Comparison of ENCODE assay signal across 9 mouse cellular contexts in genomic region chr4:141853437-141853836, GRCm38 (mm10). TPM values are rescaled to one million over a fixed set of nuclear protein-coding genes. Genes with fewer than 3 reads are reported as not detected.
DNase-seq lines count a peak whose midpoint lies in the region.
"Had no signal": no experiment of that assay in that cellular context is flagged by ENCODE, and none has a peak within 500 bp of the region (broad histone marks: within the 10 kb centered on the region; RNA-seq: fewer than 3 reads in every experiment).

No protein-coding gene starts in this region.

- H3K27ac ChIP-seq in limb, embryonic 10.5 days: no peak overlapping the region
- H3K27ac ChIP-seq: limb, embryonic 12.5 days had no signal

- no peaks in the 10 kb centered on the region for H3K4me1 ChIP-seq in limb, embryonic 10.5 days
- H3K4me1 ChIP-seq: limb, embryonic 12.5 days had no signal

- peak; percentile 68 to 69 for DNase-seq in adrenal gland, adult 18-20 months (ENCODE audit: low spot score in 2 of 2)
- DNase-seq in adrenal gland, adult 2 months: no peak
- peak; percentile 60 for DNase-seq in kidney, adult 18-20 months
- no peak for DNase-seq in kidney, adult 9 months
- DNase-seq in 3T3-L1 (ENCODE audit: low read depth, low spot score): peak; percentile 36
- DNase-seq in c-Kit-positive CD71-positive TER-119-positive erythroid progenitor cells, embryonic 14.5 days (ENCODE audit: low spot score): peak; percentile 45
- peak; percentile 74 for DNase-seq in limb, embryonic 10.5 days (ENCODE audit: low spot score)
- DNase-seq in splenic B cell, adult 2 months (ENCODE audit: low read depth, low spot score): peak; percentile 81

- no peaks in the 10 kb centered on the region for H3K9me3 ChIP-seq in limb, embryonic 10.5 days (replicated peaks)
- H3K9me3 ChIP-seq: limb, embryonic 12.5 days had no signal

- H3K27me3 ChIP-seq in limb, embryonic 10.5 days (ENCODE audit: low read depth, poor library complexity, severe bottlenecking): no peaks in the 10 kb centered on the region
- H3K27me3 ChIP-seq in splenic B cell, adult 2 months (ENCODE audit: control insufficient read depth, insufficient read depth, low read length, poor library complexity, severe bottlenecking): no peaks in the 10 kb centered on the region
- H3K27me3 ChIP-seq: limb, embryonic 12.5 days had no signal

- WGBS in limb, embryonic 10.5 days: 84% methylated on average over 9 of the region's 9 CpGs

- H3K4me3 ChIP-seq in limb, embryonic 10.5 days: no peak overlapping the region
- H3K4me3 ChIP-seq: limb, embryonic 12.5 days had no signal

- H3K36me3 ChIP-seq in limb, embryonic 10.5 days: no peaks in the 10 kb centered on the region
- no peaks in the 10 kb centered on the region for H3K36me3 ChIP-seq in splenic B cell, adult 2 months (ENCODE audit: control insufficient read depth, insufficient read depth, low read length, poor library complexity, severe bottlenecking)
- H3K36me3 ChIP-seq: limb, embryonic 12.5 days had no signal

RNA-seq across cellular contexts. Expression of gene Ctrc, which starts 7.3 kb away (rescaled TPM):
- total RNA-seq in adrenal gland, adult 18-20 months (2021): not detected
- total RNA-seq in adrenal gland, adult 2 months (2021): not detected
- not detected in 2 replicates for polyA plus RNA-seq in adrenal gland, adult 2 months (2012; rRNA removed)
- polyA plus RNA-seq in limb, embryonic 10.5 days (2016; fragmentation: Nextera tagmentation; extraction: Ambion mirVana): not detected in 2 replicates
- polyA plus RNA-seq: limb, embryonic 12.5 days had no signal

RNA-seq across cellular contexts. Expression of gene Efhd2, which starts 21.3 kb away (rescaled TPM):
- 10 to 100 TPM; 26.3 to 28.4 TPM for total RNA-seq in adrenal gland, adult 18-20 months (2021)
- total RNA-seq in adrenal gland, adult 2 months (2021): 10 to 100 TPM; 26.9 to 30.7 TPM
- polyA plus RNA-seq in adrenal gland, adult 2 months (2012; rRNA removed): 61.4 and 62.8 TPM in 2 replicates
- 33.7 and 35.1 TPM in 2 replicates for polyA plus RNA-seq in limb, embryonic 10.5 days (2016; fragmentation: Nextera tagmentation; extraction: Ambion mirVana)

RNA-seq across cellular contexts. Expression of gene Cela2a, which starts 27.5 kb away (rescaled TPM):
- not detected for total RNA-seq in adrenal gland, adult 18-20 months (2021)
- total RNA-seq in adrenal gland, adult 2 months (2021): not detected
- 0.25 and 0.59 TPM in 2 replicates for polyA plus RNA-seq in adrenal gland, adult 2 months (2012; rRNA removed)
- not detected in 2 replicates for polyA plus RNA-seq in limb, embryonic 10.5 days (2016; fragmentation: Nextera tagmentation; extraction: Ambion mirVana)
- polyA plus RNA-seq: limb, embryonic 12.5 days had no signal

Comparison
In these comparisons a context has a peak if more than half of its experiments do, and no peak if none do; other contexts are left out.
1. DNase-seq: peak in adrenal gland, adult 18-20 months (2 of 2), kidney, adult 18-20 months (single experiment), 3T3-L1 (single experiment), c-Kit-positive CD71-positive TER-119-positive erythroid progenitor cells, embryonic 14.5 days (single experiment), limb, embryonic 10.5 days (single experiment) and splenic B cell, adult 2 months (single experiment); none in adrenal gland, adult 2 months (single experiment) and kidney, adult 9 months (single experiment).